Mouse (Mus musculus) myocyte (in vitro differentiated cells): ENCODE measurements around the gene Akr7a5.

ENCODE experiments used
- CEBPB ChIP-seq: IDR thresholded peaks from 2 replicates; pipeline ENCODE4 v1.6.1; 2011; ENCODE audit warnings: mild to moderate bottlenecking, moderate library complexity; ENCODE audit not compliant: poor library complexity, insufficient read depth, severe bottlenecking
- E2F4 ChIP-seq: IDR thresholded peaks from one replicate; pipeline ENCODE4 v1.6.1; 2011; ENCODE audit warnings: mild to moderate bottlenecking, control low read depth, moderate library complexity; ENCODE audit not compliant: insufficient read depth
- MAX ChIP-seq: IDR thresholded peaks from one replicate; pipeline ENCODE4 v1.6.1; 2011; ENCODE audit warnings: low read depth, mild to moderate bottlenecking, control low read depth
- MYOD1 ChIP-seq, 3 experiments: IDR thresholded peaks; one replicate each; pipeline ENCODE4 v1.6.1; 2011; ENCODE audit warnings: control low read depth in 2 of 3, low read depth in 2 of 3, mild to moderate bottlenecking in 2 of 3, moderate library complexity in 1 of 3; ENCODE audit not compliant: insufficient read length in 2 of 3, control insufficient read depth in 1 of 3
- MYOG ChIP-seq, 3 experiments: IDR thresholded peaks; one replicate each; pipeline ENCODE4 v1.6.1; 2011; ENCODE audit warnings: control low read depth in 2 of 3, low read depth in 2 of 3, mild to moderate bottlenecking in 2 of 3; ENCODE audit not compliant: insufficient read length in 2 of 3, control insufficient read depth in 1 of 3, insufficient read depth in 1 of 3
- POLR2A ChIP-seq: IDR thresholded peaks from one replicate; pipeline ENCODE4 v1.6.1; 2011; ENCODE audit warnings: low read depth, mild to moderate bottlenecking, control low read depth, moderate library complexity; ENCODE audit not compliant: insufficient read length
- POLR2AphosphoS2 ChIP-seq: IDR thresholded peaks from one replicate; pipeline ENCODE4 v1.6.1; 2011; ENCODE audit warnings: low read depth, control low read depth; ENCODE audit not compliant: insufficient read length
- TCF12 ChIP-seq: IDR thresholded peaks from one replicate; pipeline ENCODE4 v1.6.1; 2011; ENCODE audit warnings: mild to moderate bottlenecking, control low read depth; ENCODE audit not compliant: poor library complexity, insufficient read depth, severe bottlenecking
- TCF3 ChIP-seq: IDR thresholded peaks from one replicate; pipeline ENCODE4 v1.6.1; 2011; ENCODE audit warnings: low read depth, control low read depth; ENCODE audit not compliant: insufficient read length
- USF1 ChIP-seq: IDR thresholded peaks from one replicate; pipeline ENCODE4 v1.6.1; 2011; ENCODE audit warnings: low read depth, mild to moderate bottlenecking, control low read depth, moderate library complexity

GRCm38 (mm10) chr4:139343718-139344117 lies 33.2 kb downstream of the Akr7a5 start:
- TF ChIP-seq POLR2A = no peak
- no peak for TF ChIP-seq E2F4
- no peak for TF ChIP-seq MAX
- TF ChIP-seq POLR2AphosphoS2 = no peak
- TF ChIP-seq TCF12 = no peak
- no peak for TF ChIP-seq TCF3
- TF ChIP-seq MYOD1 (IDR thresholded peaks at IDR 0.05; ENCODE audit: control insufficient read depth in 1 of 3, insufficient read length in 2 of 3, low read depth in 2 of 3) = no peak
- no peak for TF ChIP-seq USF1
- no peak for TF ChIP-seq CEBPB
- TF ChIP-seq MYOG (IDR thresholded peaks at IDR 0.05; ENCODE audit: control insufficient read depth in 1 of 3, insufficient read depth in 1 of 3, insufficient read length in 2 of 3, low read depth in 2 of 3) = no peak
